Mouse (Mus musculus): ENCODE measurements at regions not wholly inside any gene's neighbourhood (a gene's known extent, or its start where the extent isn't known, plus 50 kb on each side); places are given as distances from the start of the nearest gene placed in this dataset.

DNA sequence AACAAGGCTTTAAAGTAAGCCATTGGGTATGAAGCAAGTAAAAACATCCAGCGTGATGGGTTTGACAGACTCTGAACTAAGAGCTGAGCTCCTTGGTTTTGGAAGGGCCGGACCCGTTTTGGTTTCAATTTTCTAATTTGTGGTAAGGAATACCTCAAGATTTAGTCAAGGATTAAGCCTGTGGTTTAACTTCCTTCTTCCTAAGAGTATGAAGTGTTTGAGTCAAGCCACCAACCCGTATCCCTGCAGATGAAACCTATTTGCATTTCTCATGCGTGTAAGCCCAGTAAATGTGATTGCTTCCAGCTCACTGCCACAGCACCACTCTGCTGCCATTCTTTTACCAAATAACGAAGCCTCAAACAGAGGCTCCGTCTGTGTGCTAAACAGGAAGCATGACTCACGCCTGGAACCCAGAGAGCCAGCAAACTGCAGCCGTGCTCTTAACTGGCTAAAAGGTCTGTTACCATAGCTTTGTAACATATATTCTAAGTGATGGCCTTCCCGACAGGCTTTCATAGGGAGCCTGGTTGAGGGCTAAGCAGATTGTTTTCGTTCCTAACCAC is 149.7 kb downstream of the Etv1 start:
- no peaks in the 10 kb centered on the region for H3K9me3 ChIP-seq
- no peak overlapping the region for H3K9ac ChIP-seq
- H3K4me2 ChIP-seq (replicated peaks), result peak overlapping the region; percentile 49
- WGBS, result 15% methylated on average over 11 of the region's 11 CpGs
- H3K4me3 ChIP-seq, result peak overlapping the region; percentile 19; the same call in 1 of the 2 replicates
- H3K36me3 ChIP-seq, result no peaks in the 10 kb centered on the region
- H3K27ac ChIP-seq, result peak overlapping the region; percentile 48; the same call in 1 of the 2 replicates
- ATAC-seq (ENCODE audit: low FRiP score, low read depth), result peak; percentile 86
- no peaks in the 10 kb centered on the region for H3K27me3 ChIP-seq
- H3K4me1 ChIP-seq, result peaks cover 13% of the 10 kb centered on the region; the same call in 1 of the 2 replicates

- WGBS, result 72% methylated on average over 1 of the region's 1 CpGs
- H3K27ac ChIP-seq, result no peak overlapping the region; the same call in 1 of the 2 replicates
- no peak overlapping the region for H3K4me2 ChIP-seq (replicated peaks)
- H3K27me3 ChIP-seq, result no peaks in the 10 kb centered on the region
- no peak for ATAC-seq (ENCODE audit: low FRiP score, low read depth)
- peaks cover 13% of the 10 kb centered on the region; the same call in 1 of the 2 replicates for H3K4me1 ChIP-seq
- no peak overlapping the region for H3K9ac ChIP-seq
- H3K4me3 ChIP-seq, result no peak overlapping the region
- no peaks in the 10 kb centered on the region for H3K9me3 ChIP-seq
- H3K36me3 ChIP-seq, result no peaks in the 10 kb centered on the region
Observed at GRCm38 (mm10) chr12:38929644-38930043, 150.5 kb downstream of the Etv1 start.

GRCm38 (mm10) chr12:38931769-38932168 is 152.6 kb downstream of the Etv1 start:
- WGBS, result 82% methylated on average over 2 of the region's 2 CpGs
- Histone ChIP-seq H3K4me3 (no peak overlapping the region), H3K4me2 (replicated peaks) (no peak overlapping the region), H3K4me1 (peaks cover 13% of the 10 kb centered on the region; the same call in 1 of the 2 replicates), H3K9ac (no peak overlapping the region), H3K9me3 (no peaks in the 10 kb centered on the region), H3K27me3 (no peaks in the 10 kb centered on the region), H3K36me3 (no peaks in the 10 kb centered on the region), H3K27ac (no peak overlapping the region)
- no peak for ATAC-seq (ENCODE audit: low FRiP score, low read depth)

DNA sequence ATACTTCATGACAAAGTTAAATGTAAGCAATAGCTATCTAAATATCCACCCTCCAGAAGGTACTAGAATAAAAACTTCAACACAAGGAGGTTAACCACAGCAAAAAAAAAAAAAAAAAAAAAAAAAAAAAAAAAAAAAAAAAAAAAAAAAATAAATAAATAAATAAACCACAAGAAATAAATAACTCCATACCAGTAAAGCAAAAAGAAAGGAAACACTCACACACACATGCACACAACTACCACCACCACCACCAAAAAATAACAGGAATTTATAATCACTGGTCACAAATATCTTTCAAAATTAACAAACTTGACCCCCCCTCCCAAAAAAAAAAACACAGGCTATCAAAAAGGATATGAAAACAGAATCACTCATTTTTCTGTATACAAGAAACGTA is 180.4 kb downstream of the Etv1 start:
- WGBS, result 66% methylated on average over 1 of the region's 1 CpGs
- Histone ChIP-seq H3K9me3 (no peaks in the 10 kb centered on the region), H3K27me3 (no peaks in the 10 kb centered on the region), H3K9ac (no peak overlapping the region), H3K4me3 (no peak overlapping the region), H3K36me3 (no peaks in the 10 kb centered on the region), H3K4me1 (no peaks in the 10 kb centered on the region), H3K4me2 (replicated peaks) (no peak overlapping the region), H3K27ac (no peak overlapping the region)
- ATAC-seq (ENCODE audit: low FRiP score, low read depth), result no peak

DNA sequence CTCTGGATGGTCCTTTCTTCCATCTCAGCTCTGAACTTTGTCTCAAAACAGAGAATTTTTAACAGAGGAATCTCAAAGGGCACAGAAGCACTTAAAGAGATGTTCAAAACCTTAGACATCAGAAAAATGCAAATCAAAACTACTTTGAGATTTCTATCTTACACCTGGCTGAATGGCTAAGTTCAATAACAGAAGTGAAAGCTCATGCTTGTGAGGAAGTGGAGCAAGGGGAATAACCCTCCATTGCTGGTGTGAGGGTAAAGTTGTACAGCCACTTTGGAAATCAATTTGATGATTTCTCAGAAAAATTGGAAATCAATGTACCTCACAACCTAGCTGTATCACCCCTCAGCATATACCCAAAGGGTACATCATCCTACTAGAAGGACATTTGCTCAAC is 183.1 kb downstream of the Etv1 start:
- Histone ChIP-seq H3K36me3 (no peaks in the 10 kb centered on the region), H3K9ac (no peak overlapping the region), H3K4me3 (no peak overlapping the region), H3K9me3 (no peaks in the 10 kb centered on the region), H3K27me3 (no peaks in the 10 kb centered on the region), H3K27ac (no peak overlapping the region), H3K4me2 (replicated peaks) (no peak overlapping the region), H3K4me1 (no peaks in the 10 kb centered on the region)
- ATAC-seq (ENCODE audit: low FRiP score, low read depth), result no peak

GRCm38 (mm10) chr12:38970347-38970746 is 191.2 kb downstream of the Etv1 start:
- Histone ChIP-seq H3K4me1 (no peaks in the 10 kb centered on the region), H3K36me3 (no peaks in the 10 kb centered on the region), H3K27ac (no peak overlapping the region), H3K4me2 (replicated peaks) (no peak overlapping the region), H3K4me3 (no peak overlapping the region), H3K9ac (no peak overlapping the region), H3K9me3 (no peaks in the 10 kb centered on the region), H3K27me3 (no peaks in the 10 kb centered on the region)
- WGBS, result 46% methylated on average over 2 of the region's 2 CpGs
- no peak for ATAC-seq (ENCODE audit: low FRiP score, low read depth)

DNA sequence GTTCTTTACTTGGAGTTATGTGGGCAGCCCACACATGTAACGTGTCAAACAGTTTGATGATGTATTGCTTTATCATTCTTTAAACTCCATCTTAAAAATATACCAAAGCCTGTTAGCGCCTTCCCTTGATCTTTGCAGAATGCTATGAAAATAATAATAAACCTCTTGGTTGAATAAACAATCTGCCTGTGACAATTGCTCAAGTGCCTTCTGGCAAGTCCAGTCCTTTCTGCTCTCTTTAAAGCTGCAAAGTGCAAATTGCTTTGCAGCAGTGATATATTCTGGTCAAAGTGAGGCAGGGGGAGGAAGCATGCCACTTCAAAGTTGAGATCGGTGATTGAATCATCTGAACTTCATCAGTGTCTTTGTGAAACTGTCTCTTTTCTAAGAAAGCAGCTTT is 193.0 kb downstream of the Etv1 start:
- Histone ChIP-seq H3K27ac (no peak overlapping the region), H3K36me3 (no peaks in the 10 kb centered on the region), H3K9ac (no peak overlapping the region), H3K4me3 (no peak overlapping the region), H3K9me3 (no peaks in the 10 kb centered on the region), H3K4me2 (replicated peaks) (no peak overlapping the region), H3K4me1 (no peaks in the 10 kb centered on the region), H3K27me3 (no peaks in the 10 kb centered on the region)
- no peak for ATAC-seq (ENCODE audit: low FRiP score, low read depth)
- 84% methylated on average over 3 of the region's 3 CpGs for WGBS

DNA sequence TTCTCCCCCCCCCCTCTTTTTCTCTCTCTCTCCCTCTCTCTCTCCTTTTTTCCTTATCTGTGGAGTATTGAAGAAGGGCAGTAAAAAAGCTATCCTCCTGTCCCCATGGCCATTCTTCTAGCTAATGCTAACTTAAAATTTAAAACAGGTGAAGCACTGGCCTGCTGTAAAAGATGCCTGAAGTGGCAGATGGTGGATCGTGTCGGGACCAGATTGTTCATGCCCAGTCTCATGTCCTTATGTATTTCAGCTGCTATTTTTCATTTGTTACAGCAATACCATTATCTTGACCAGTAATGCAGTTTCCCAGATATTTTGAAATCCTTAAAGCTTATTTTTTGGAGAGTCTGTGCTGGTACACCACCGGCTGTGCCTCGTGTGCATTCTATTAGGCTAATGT is 196.3 kb downstream of the Etv1 start:
- no peaks in the 10 kb centered on the region for H3K4me1 ChIP-seq
- no peak for ATAC-seq (ENCODE audit: low FRiP score, low read depth)
- H3K27ac ChIP-seq, result no peak overlapping the region
- H3K36me3 ChIP-seq, result no peaks in the 10 kb centered on the region
- H3K9me3 ChIP-seq, result no peaks in the 10 kb centered on the region
- H3K27me3 ChIP-seq, result no peaks in the 10 kb centered on the region
- WGBS, result 80% methylated on average over 4 of the region's 4 CpGs
- H3K4me2 ChIP-seq (replicated peaks), result no peak overlapping the region
- no peak overlapping the region for H3K9ac ChIP-seq
- no peak overlapping the region for H3K4me3 ChIP-seq

GRCm38 (mm10) chr12:38982423-38982822 is 203.2 kb downstream of the Etv1 start:
- H3K27ac ChIP-seq, result no peak overlapping the region
- H3K36me3 ChIP-seq, result no peaks in the 10 kb centered on the region
- no peak overlapping the region for H3K4me2 ChIP-seq (replicated peaks)
- H3K9me3 ChIP-seq, result no peaks in the 10 kb centered on the region
- no peaks in the 10 kb centered on the region for H3K27me3 ChIP-seq
- no peaks in the 10 kb centered on the region for H3K4me1 ChIP-seq
- H3K9ac ChIP-seq, result no peak overlapping the region
- ATAC-seq (ENCODE audit: low FRiP score, low read depth), result no peak
- H3K4me3 ChIP-seq, result no peak overlapping the region

- no peaks in the 10 kb centered on the region for H3K4me1 ChIP-seq
- no peak for ATAC-seq (ENCODE audit: low FRiP score, low read depth)
- 87% methylated on average over 2 of the region's 2 CpGs for WGBS
Observed at GRCm38 (mm10) chr12:38985909-38986308, 206.7 kb downstream of the Etv1 start.

GRCm38 (mm10) chr12:38986346-38986745 is 207.2 kb downstream of the Etv1 start:
- Histone ChIP-seq H3K4me1 (no peaks in the 10 kb centered on the region), H3K9ac (no peak overlapping the region), H3K27me3 (no peaks in the 10 kb centered on the region), H3K4me2 (replicated peaks) (no peak overlapping the region), H3K4me3 (no peak overlapping the region), H3K36me3 (no peaks in the 10 kb centered on the region), H3K27ac (no peak overlapping the region), H3K9me3 (no peaks in the 10 kb centered on the region)
- no peak for ATAC-seq (ENCODE audit: low FRiP score, low read depth)
- 80% methylated on average over 3 of the region's 3 CpGs for WGBS

More at GRCm38 (mm10) chr12:38985909-38986308, 206.7 kb downstream of the Etv1 start:
- H3K27ac ChIP-seq, result no peak overlapping the region
- no peak overlapping the region for H3K9ac ChIP-seq
- no peak overlapping the region for H3K4me3 ChIP-seq
- H3K36me3 ChIP-seq, result no peaks in the 10 kb centered on the region
- no peaks in the 10 kb centered on the region for H3K27me3 ChIP-seq
- no peak overlapping the region for H3K4me2 ChIP-seq (replicated peaks)
- H3K9me3 ChIP-seq, result no peaks in the 10 kb centered on the region

GRCm38 (mm10) chr12:38987277-38987676 is 208.1 kb downstream of the Etv1 start:
- no peak overlapping the region for H3K4me2 ChIP-seq (replicated peaks)
- H3K4me1 ChIP-seq, result no peaks in the 10 kb centered on the region
- H3K27me3 ChIP-seq, result no peaks in the 10 kb centered on the region
- no peaks in the 10 kb centered on the region for H3K36me3 ChIP-seq
- H3K4me3 ChIP-seq, result no peak overlapping the region
- ATAC-seq (ENCODE audit: low FRiP score, low read depth), result no peak
- no peak overlapping the region for H3K27ac ChIP-seq
- no peaks in the 10 kb centered on the region for H3K9me3 ChIP-seq
- no peak overlapping the region for H3K9ac ChIP-seq

DNA sequence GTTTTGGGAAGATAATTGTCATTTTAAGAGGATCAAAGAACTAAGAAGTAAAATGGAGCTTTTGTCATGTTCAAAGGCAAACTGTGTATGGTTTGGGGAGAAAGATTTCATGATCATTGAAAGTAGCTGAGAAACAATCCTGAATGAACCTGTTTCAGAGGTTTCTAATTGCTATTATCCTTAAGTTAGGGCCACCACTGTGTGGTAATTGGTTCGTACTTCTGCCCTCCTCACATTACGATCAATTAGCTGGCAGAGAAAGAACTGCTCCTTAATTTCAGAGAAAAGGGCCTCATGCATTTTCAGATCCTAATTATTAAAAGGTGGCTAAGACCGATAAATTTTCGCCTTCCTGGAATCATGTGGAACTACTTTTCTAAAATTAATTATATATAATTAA is 208.6 kb downstream of the Etv1 start:
- no peaks in the 10 kb centered on the region for H3K9me3 ChIP-seq
- H3K27ac ChIP-seq, result no peak overlapping the region
- H3K4me2 ChIP-seq (replicated peaks), result no peak overlapping the region
- H3K4me3 ChIP-seq, result no peak overlapping the region
- no peaks in the 10 kb centered on the region for H3K4me1 ChIP-seq
- H3K9ac ChIP-seq, result no peak overlapping the region
- H3K36me3 ChIP-seq, result no peaks in the 10 kb centered on the region
- H3K27me3 ChIP-seq, result no peaks in the 10 kb centered on the region
- ATAC-seq (ENCODE audit: low FRiP score, low read depth), result no peak
- WGBS, result 34% methylated on average over 4 of the region's 4 CpGs

Data from limb, embryonic 13.5 days (tissue).